Mouse (Mus musculus) mouse trophoblast stem cell (cell line): ENCODE results near the gene Dnhd1.
"Not testable (repeated sequence)": the region's sequence is repeated elsewhere in the genome, so short reads cannot be mapped to it uniquely, and the experiment has no call there.

Experiments
- in situ Hi-C, 2 experiments: fragments of 300-500 bp; cut with MseI, MboI; formaldehyde crosslinking; loops; 2 replicates in 1 of 2; 3 replicates in 1 of 2; pipeline ENCODE4 v1.15.1; 2025

Dnhd1 gene

GRCm38 (mm10) chr7:105738286-105738685 lies 87.7 kb downstream of the Dnhd1 start:
- in situ Hi-C loops = loop anchor here in 1 of 2 experiments (10.0 kb wide), 1 partner anchor 67 kb away; no protein-coding TSS in a partner anchor

GRCm38 (mm10) chr7:105738948-105739347 lies 88.3 kb downstream of the Dnhd1 start:
- in situ Hi-C loops = loop anchor here in 1 of 2 experiments (10.0 kb wide), 1 partner anchor 66 kb away; no protein-coding TSS in a partner anchor

- in situ Hi-C loops = no loop called here
These were observed 89.6 kb downstream of the Dnhd1 start for GRCm38 (mm10) chr7:105740089-105740795.

GRCm38 (mm10) chr7:105740851-105741250 lies 90.2 kb downstream of the Dnhd1 start:
- in situ Hi-C loops = no loop called here

- in situ Hi-C loops = no loop called here
These were observed 91.4 kb downstream of the Dnhd1 start for GRCm38 (mm10) chr7:105741978-105742377.

GRCm38 (mm10) chr7:105742539-105743215 lies 92.0 kb downstream of the Dnhd1 start:
- in situ Hi-C loops = not testable (repeated sequence)

- in situ Hi-C loops = not testable (repeated sequence)
These were observed 92.8 kb downstream of the Dnhd1 start for GRCm38 (mm10) chr7:105743246-105743925.

GRCm38 (mm10) chr7:105743926-105744590 lies 93.4 kb downstream of the Dnhd1 start, which contains the start of gene Taf10:
TSS of gene Taf10 (minus strand) at chr7:105744361.
- in situ Hi-C loops = no loop called here

- in situ Hi-C loops = no loop called here
These were observed 97.1 kb downstream of the Dnhd1 start for GRCm38 (mm10) chr7:105747776-105748175.

GRCm38 (mm10) chr7:105751491-105752433 lies 101.1 kb downstream of the Dnhd1 start, which contains the start of gene Tpp1:
TSS of gene Tpp1 (minus strand) at chr7:105752235.
- in situ Hi-C loops = no loop called here

GRCm38 (mm10) chr7:105752716-105753115 lies 102.1 kb downstream of the Dnhd1 start:
- in situ Hi-C loops = no loop called here

- in situ Hi-C loops = no loop called here
These were observed 102.7 kb downstream of the Dnhd1 start for GRCm38 (mm10) chr7:105753281-105753680.

GRCm38 (mm10) chr7:105761813-105762484 lies 111.3 kb downstream of the Dnhd1 start:
- in situ Hi-C loops = no loop called here

- in situ Hi-C loops = no loop called here
These were observed 112.1 kb downstream of the Dnhd1 start for GRCm38 (mm10) chr7:105762517-105763270.

- in situ Hi-C loops = no loop called here
These were observed 113.7 kb downstream of the Dnhd1 start for GRCm38 (mm10) chr7:105764331-105764730.

- in situ Hi-C loops = no loop called here
These were observed 117.1 kb downstream of the Dnhd1 start for GRCm38 (mm10) chr7:105767729-105768165.

- in situ Hi-C loops = no loop called here
These were observed 119.3 kb downstream of the Dnhd1 start for GRCm38 (mm10) chr7:105769959-105770358.
